Mouse (Mus musculus) regulatory T cell (primary cell): ENCODE measurements at regions not wholly inside any gene's neighbourhood (a gene's known extent, or its start where the extent isn't known, plus 50 kb on each side); places are given as distances from the start of the nearest gene placed in this dataset.
"Not testable (repeated sequence)": the region's sequence is repeated elsewhere in the genome, so short reads cannot be mapped to it uniquely, and the experiment has no call there.

Experiments
- in situ Hi-C: fragments of 300-600 bp; cut with MboI, MseI; formaldehyde crosslinking; loops from one replicate; pipeline ENCODE4 v1.15.1; 2025; ENCODE audit warnings: high pct_unique_total_duplicates

GRCm38 (mm10) chr14:47920638-47921347 is 199.8 kb upstream of the Peli2 start:
- in situ Hi-C loops, result no loop called here

- in situ Hi-C loops, result no loop called here
Measured at GRCm38 (mm10) chr14:47921811-47922277, 198.8 kb upstream of the Peli2 start.

GRCm38 (mm10) chr14:47926416-47926815 is 194.2 kb upstream of the Peli2 start:
- in situ Hi-C loops, result no loop called here

GRCm38 (mm10) chr14:47935401-47935800 is 185.2 kb upstream of the Peli2 start:
- in situ Hi-C loops, result no loop called here

GRCm38 (mm10) chr14:47937081-47937651 is 183.5 kb upstream of the Peli2 start:
- in situ Hi-C loops, result no loop called here

GRCm38 (mm10) chr14:47939781-47940590 is 180.6 kb upstream of the Peli2 start:
- in situ Hi-C loops, result no loop called here

- in situ Hi-C loops, result no loop called here
Measured at GRCm38 (mm10) chr14:47942671-47943070, 178.0 kb upstream of the Peli2 start.

GRCm38 (mm10) chr14:47944595-47944994 is 176.0 kb upstream of the Peli2 start:
- in situ Hi-C loops, result no loop called here

- in situ Hi-C loops, result no loop called here
Measured at GRCm38 (mm10) chr14:47951041-47951440, 169.6 kb upstream of the Peli2 start.

GRCm38 (mm10) chr14:47958171-47958570 is 162.5 kb upstream of the Peli2 start:
- in situ Hi-C loops, result no loop called here

- in situ Hi-C loops, result no loop called here
Measured at GRCm38 (mm10) chr14:47959366-47960280, 161.0 kb upstream of the Peli2 start.

- in situ Hi-C loops, result not testable (repeated sequence)
Measured at GRCm38 (mm10) chr14:47964806-47965205, 155.8 kb upstream of the Peli2 start.

- in situ Hi-C loops, result no loop called here
Measured at GRCm38 (mm10) chr14:47969871-47970270, 150.8 kb upstream of the Peli2 start.

- in situ Hi-C loops, result not testable (repeated sequence)
Measured at GRCm38 (mm10) chr14:47973161-47973560, 147.5 kb upstream of the Peli2 start.

- in situ Hi-C loops, result no loop called here
Measured at GRCm38 (mm10) chr14:47982993-47983740, 137.5 kb upstream of the Peli2 start.

- in situ Hi-C loops, result no loop called here
Measured at GRCm38 (mm10) chr14:47986483-47986882, 134.1 kb upstream of the Peli2 start.

- in situ Hi-C loops, result no loop called here
Measured at GRCm38 (mm10) chr14:47986941-47987340, 133.7 kb upstream of the Peli2 start.

- in situ Hi-C loops, result no loop called here
Measured at GRCm38 (mm10) chr14:47987392-47988075, 133.1 kb upstream of the Peli2 start.

- in situ Hi-C loops, result no loop called here
Measured at GRCm38 (mm10) chr14:47988131-47988530, 132.5 kb upstream of the Peli2 start.

- in situ Hi-C loops, result no loop called here
Measured at GRCm38 (mm10) chr14:47989315-47989714, 131.3 kb upstream of the Peli2 start.
